21 mouse cellular contexts compared by ENCODE assay signal in the genomic region with DNA sequence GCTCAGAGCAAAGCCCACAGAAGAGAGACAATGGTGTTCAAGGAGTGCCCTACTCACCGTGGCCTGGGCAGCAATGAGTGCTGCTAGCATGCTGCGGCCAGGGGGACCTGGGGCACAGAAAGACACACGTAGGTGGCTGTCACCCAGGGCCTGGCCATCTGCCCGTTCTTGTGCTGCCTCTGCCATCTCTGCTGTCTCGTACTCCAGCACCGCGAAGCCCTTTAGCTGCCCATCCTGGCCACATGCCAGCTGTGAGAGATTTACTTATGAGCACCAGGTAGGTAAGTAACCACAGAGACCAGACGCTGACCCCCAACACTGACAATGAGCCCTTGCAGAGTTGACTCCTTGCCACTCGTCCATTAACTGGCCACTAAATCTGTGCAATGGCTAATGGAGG. TPM values are rescaled to one million over a fixed set of nuclear protein-coding genes. Genes with fewer than 3 reads are reported as not detected.
"Had no signal": no experiment of that assay in that cellular context is flagged by ENCODE, and none has a peak within 500 bp of the region (broad histone marks: within the 10 kb centered on the region; RNA-seq: fewer than 3 reads in every experiment).

No protein-coding gene starts in this region.

- H3K4me3 ChIP-seq: kidney, embryonic 15.5 days; liver, embryonic 13.5 days; midbrain, embryonic 10.5 days; midbrain, embryonic 13.5 days; myocyte; neural tube, embryonic 13.5 days had no signal

- H3K27ac ChIP-seq: kidney, embryonic 15.5 days; liver, embryonic 13.5 days; midbrain, embryonic 10.5 days; midbrain, embryonic 13.5 days; neural tube, embryonic 13.5 days had no signal

- DNase-seq: kidney, adult 8-10 months; kidney, postnatal 10 days; kidney, postnatal 36 days; liver, embryonic 13.5 days; lung, adult 2 months; lung, postnatal 14 days; lung, postnatal 4 days; retina, postnatal 1 day; right cerebral cortex, postnatal 25 days; thymus, adult 18-20 months; thymus, postnatal 36 days had no signal

RNA-seq across cellular contexts. Expression of gene Gm49373, which starts 8.2 kb away (rescaled TPM):
- total RNA-seq: monocyte, adult 5-6 weeks had no signal

RNA-seq across cellular contexts. Expression of gene Zglp1, which starts 14.2 kb away (rescaled TPM):
- total RNA-seq: left cerebral cortex, adult 18-20 months; left cerebral cortex, postnatal 36 days; liver, adult 2 months; monocyte, adult 5-6 weeks; neutrophil, adult 5-6 weeks had no signal
